Comparison of ENCODE assay signal across 16 mouse cellular contexts in the genomic region with DNA sequence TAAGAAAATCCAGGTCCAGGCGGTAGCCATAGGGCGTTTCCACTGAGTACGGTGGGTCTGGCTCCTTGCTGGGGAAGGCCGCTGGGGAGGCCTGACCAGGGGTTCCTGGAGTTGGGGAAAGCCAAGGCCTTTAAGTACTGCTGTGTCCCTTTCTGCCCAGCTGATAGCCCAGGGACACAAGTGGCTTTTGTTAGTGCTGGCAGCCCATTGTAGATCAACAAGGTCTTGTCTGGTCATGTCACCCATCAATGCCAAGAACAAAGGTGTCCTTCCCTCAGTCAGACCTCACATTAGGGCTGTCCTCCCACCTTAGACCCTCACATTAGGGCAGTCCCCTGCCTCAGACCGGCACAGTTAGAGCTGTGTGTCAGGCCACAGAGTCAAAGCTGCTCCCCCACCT. TPM values are rescaled to one million over a fixed set of nuclear protein-coding genes. Genes with fewer than 3 reads are reported as not detected.
DNase-seq lines count a peak whose midpoint lies in the region; ATAC-seq and TF ChIP-seq lines count a peak whose summit lies in the region.
"Had no signal": no experiment of that assay in that cellular context is flagged by ENCODE, and none has a peak within 500 bp of the region (broad histone marks: within the 10 kb centered on the region; RNA-seq: fewer than 3 reads in every experiment).

No protein-coding gene starts in this region.

- 73% methylated on average over 5 of the region's 5 CpGs for WGBS in kidney, embryonic 16.5 days
- 79% methylated on average over 5 of the region's 5 CpGs for WGBS in kidney, adult 2 months
- WGBS in intestine, embryonic 16.5 days = 66% methylated on average over 5 of the region's 5 CpGs

- peak overlapping the region; percentile 96 for H3K27ac ChIP-seq in gastrocnemius, adult 2 months
- peak overlapping the region; percentile 72; the same call in 1 of the 2 replicates for H3K27ac ChIP-seq in kidney, embryonic 16.5 days (ENCODE audit: low read length)
- no peak overlapping the region for H3K27ac ChIP-seq in kidney, adult 2 months (ENCODE audit: insufficient read depth, low read depth, low read length)
- no peak overlapping the region for H3K27ac ChIP-seq in intestine, embryonic 16.5 days (ENCODE audit: low read length)
- H3K27ac ChIP-seq: left cerebral cortex, adult 2 months had no signal

- peak overlapping the region; percentile 64; the same call in 1 of the 2 replicates for H3K9ac ChIP-seq in kidney, embryonic 16.5 days (replicated peaks; ENCODE audit: low read length)
- peak overlapping the region; percentile 57; the same call in 1 of the 2 replicates for H3K9ac ChIP-seq in intestine, embryonic 16.5 days (ENCODE audit: low read depth, low read length)

- peak overlapping the region; percentile 90 for H3K4me3 ChIP-seq in gastrocnemius, adult 2 months
- no peak overlapping the region for H3K4me3 ChIP-seq in kidney, embryonic 16.5 days (ENCODE audit: low read length)
- H3K4me3 ChIP-seq in kidney, adult 2 months (ENCODE audit: insufficient read depth, low read depth, low read length) = no peak overlapping the region
- no peak overlapping the region for H3K4me3 ChIP-seq in intestine, embryonic 16.5 days (ENCODE audit: low read length)
- H3K4me3 ChIP-seq: erythroblast, embryonic 14.5 days; left cerebral cortex, adult 2 months had no signal

- peaks cover 44% of the 10 kb centered on the region for H3K4me1 ChIP-seq in kidney, embryonic 16.5 days (ENCODE audit: insufficient read depth, low read length)
- peaks cover 11% of the 10 kb centered on the region for H3K4me1 ChIP-seq in kidney, adult 2 months (ENCODE audit: control insufficient read depth, insufficient read depth, low read length)
- peaks cover 25% of the 10 kb centered on the region for H3K4me1 ChIP-seq in intestine, embryonic 16.5 days (ENCODE audit: control insufficient read depth, insufficient read depth, low read length)

- intact Hi-C loops in gastrocnemius, adult 2 months (cut with DNase I) = no loop called here
- intact Hi-C loops in gastrocnemius, postnatal 36 days (cut with DNase I) = no loop called here

- H3K27me3 ChIP-seq in kidney, embryonic 16.5 days (ENCODE audit: insufficient read depth, low read length) = no peaks in the 10 kb centered on the region
- H3K27me3 ChIP-seq in kidney, adult 2 months (replicated peaks; ENCODE audit: control insufficient read depth, insufficient read depth, low read length) = no peaks in the 10 kb centered on the region
- no peaks in the 10 kb centered on the region for H3K27me3 ChIP-seq in intestine, embryonic 16.5 days (replicated peaks; ENCODE audit: control insufficient read depth, insufficient read depth, low read length)

- no peak for TF ChIP-seq CTCF in gastrocnemius, adult 2 months (IDR thresholded peaks at IDR 0.05)
- TF ChIP-seq CTCF in kidney, adult 2 months (conservative IDR thresholded peaks at IDR 0.05; ENCODE audit: insufficient read depth, insufficient read length, low read depth, low read length) = no peak

- DNase-seq in gastrocnemius, adult 2 months = no peak
- no peak for DNase-seq in gastrocnemius, postnatal 36 days
- no peak for DNase-seq in kidney, adult 2 months
- peak; percentile 31 for DNase-seq in ZHBTc4 (ENCODE audit: low read depth, low spot score)
- no peak for DNase-seq in spleen, postnatal 10 days (ENCODE audit: low spot score in 2 of 2)
- no peak for DNase-seq in frontal cortex, postnatal 10 days (ENCODE audit: low spot score in 2 of 2)
- DNase-seq: adrenal gland, adult 8-10 months; B cell, adult 2 months; kidney, adult 18-20 months; liver, postnatal 0 days had no signal

- H3K4me2 ChIP-seq in kidney, embryonic 16.5 days (replicated peaks; ENCODE audit: low read depth, low read length) = peak overlapping the region; percentile 70
- H3K4me2 ChIP-seq in intestine, embryonic 16.5 days (ENCODE audit: low read depth, low read length) = peak overlapping the region; percentile 81; the same call in 1 of the 2 replicates

- H3K9me3 ChIP-seq in kidney, embryonic 16.5 days (ENCODE audit: low read length) = no peaks in the 10 kb centered on the region
- no peaks in the 10 kb centered on the region for H3K9me3 ChIP-seq in intestine, embryonic 16.5 days (ENCODE audit: control insufficient read depth, low read length)

- no peak for ATAC-seq in kidney, embryonic 16.5 days (ENCODE audit: low FRiP score, low TSS enrichment)
- ATAC-seq in intestine, embryonic 16.5 days = no peak
- ATAC-seq: liver, postnatal 0 days had no signal

- no peak for TF ChIP-seq POLR2A in kidney, adult 2 months (IDR thresholded peaks at IDR 0.05; ENCODE audit: low read depth, low read length)

- peaks cover 33% of the 10 kb centered on the region for H3K36me3 ChIP-seq in kidney, embryonic 16.5 days (ENCODE audit: insufficient read depth, low read length)
- H3K36me3 ChIP-seq in kidney, adult 2 months (ENCODE audit: control insufficient read depth, insufficient read depth, low read length) = no peaks in the 10 kb centered on the region
- H3K36me3 ChIP-seq in intestine, embryonic 16.5 days (ENCODE audit: control insufficient read depth, insufficient read depth, low read length) = peaks cover 17% of the 10 kb centered on the region

RNA-seq across cellular contexts. Expression of gene Kank2, which starts 3.0 kb away (rescaled TPM):
- 10 to 100 TPM; 11.5 to 16.6 TPM for total RNA-seq in gastrocnemius, adult 2 months (2021)
- 10 to 100 TPM; 12.7 to 13.3 TPM for total RNA-seq in gastrocnemius, postnatal 36 days (2021)
- polyA plus RNA-seq in kidney, embryonic 16.5 days (2015; fragmentation: Nextera tagmentation; extraction: Ambion mirVana) = 18.7 and 19.7 TPM in 2 replicates
- polyA plus RNA-seq in kidney, adult 2 months (2012; rRNA removed) = 21.8 and 23.6 TPM in 2 replicates
- 9.7 and 9.9 TPM in 2 replicates for polyA plus RNA-seq in intestine, embryonic 16.5 days (2015; fragmentation: Nextera tagmentation; extraction: Ambion mirVana)
- total RNA-seq: monocyte, adult 5-6 weeks had no signal

RNA-seq across cellular contexts. Expression of gene Spc24, which starts 35.5 kb away (rescaled TPM):
- total RNA-seq in gastrocnemius, adult 2 months (2021) = under 1 TPM; 0.50 to 0.89 TPM
- 1 to 10 TPM in 1 of 2 experiments, under 1 TPM in 1; 0.64 to 1.8 TPM for total RNA-seq in gastrocnemius, postnatal 36 days (2021)
- 120 and 134 TPM in 2 replicates for polyA plus RNA-seq in kidney, embryonic 16.5 days (2015; fragmentation: Nextera tagmentation; extraction: Ambion mirVana)
- polyA plus RNA-seq in kidney, adult 2 months (2012; rRNA removed) = 3.4 and 6.0 TPM in 2 replicates
- polyA plus RNA-seq in intestine, embryonic 16.5 days (2015; fragmentation: Nextera tagmentation; extraction: Ambion mirVana) = 85.5 and 106 TPM in 2 replicates

RNA-seq across cellular contexts. Expression of gene Angptl8, which starts 39.7 kb away (rescaled TPM):
- total RNA-seq in gastrocnemius, adult 2 months (2021) = not detected
- total RNA-seq in gastrocnemius, postnatal 36 days (2021) = not detected
- 5.4 and 6.0 TPM in 2 replicates for polyA plus RNA-seq in kidney, embryonic 16.5 days (2015; fragmentation: Nextera tagmentation; extraction: Ambion mirVana)
- polyA plus RNA-seq in kidney, adult 2 months (2012; rRNA removed) = 11.9 and 19.5 TPM in 2 replicates
- 17.3 and 18.4 TPM in 2 replicates for polyA plus RNA-seq in intestine, embryonic 16.5 days (2015; fragmentation: Nextera tagmentation; extraction: Ambion mirVana)
- total RNA-seq: gastrocnemius, adult 8-10 months; left cerebral cortex, adult 2 months; monocyte, adult 5-6 weeks had no signal

RNA-seq across cellular contexts. Expression of gene Dock6, which starts 56.9 kb away (rescaled TPM):
- total RNA-seq in gastrocnemius, adult 2 months (2021) = 10 to 100 TPM in 1 of 2 experiments, 1 to 10 TPM in 1; 9.4 to 10.5 TPM
- total RNA-seq in gastrocnemius, postnatal 36 days (2021) = 10 to 100 TPM; 10.1 to 12.5 TPM
- 46.8 and 47.1 TPM in 2 replicates for polyA plus RNA-seq in kidney, embryonic 16.5 days (2015; fragmentation: Nextera tagmentation; extraction: Ambion mirVana)
- polyA plus RNA-seq in kidney, adult 2 months (2012; rRNA removed) = 67.7 and 84.6 TPM in 2 replicates
- polyA plus RNA-seq in intestine, embryonic 16.5 days (2015; fragmentation: Nextera tagmentation; extraction: Ambion mirVana) = 23.3 and 24.7 TPM in 2 replicates

Comparison
In these comparisons a context has a peak if more than half of its experiments do, and no peak if none do; other contexts are left out.
1. H3K27ac ChIP-seq: peak in gastrocnemius, adult 2 months (single experiment) and kidney, embryonic 16.5 days (single experiment); none in kidney, adult 2 months (single experiment) and intestine, embryonic 16.5 days (single experiment).
2. RNA of gene Spc24, which starts 35.5 kb away (polyA plus RNA-seq): 120 to 134 TPM in kidney, embryonic 16.5 days and 85.5 to 106 TPM in intestine, embryonic 16.5 days; 3.4 to 6.0 TPM in kidney, adult 2 months; every median in the first group is over 10 times any median in the second.